Mouse (Mus musculus): Measurements from ENCODE around the gene Clpb. TPM values are rescaled to one million over a fixed set of nuclear protein-coding genes. Genes with fewer than 3 reads are reported as not detected.

The Clpb gene
- total RNA-seq, 1 experiment from 2014 or later, result 14.6 TPM

- ATAC-seq (replicated peaks; ENCODE audit: insufficient number of reproducible peaks, low FRiP score, low TSS enrichment, poor library complexity, severe bottlenecking), result no peak
Measured at GRCm38 (mm10) chr7:101834903-101835302, 171.5 kb downstream of the Clpb start.

GRCm38 (mm10) chr7:101835457-101836109 lies 172.2 kb downstream of the Clpb start:
- no peak for ATAC-seq (replicated peaks; ENCODE audit: insufficient number of reproducible peaks, low FRiP score, low TSS enrichment, poor library complexity, severe bottlenecking)

GRCm38 (mm10) chr7:101836271-101837153 lies 173.1 kb downstream of the Clpb start:
- ATAC-seq (replicated peaks; ENCODE audit: insufficient number of reproducible peaks, low FRiP score, low TSS enrichment, poor library complexity, severe bottlenecking), result 0 out of 2 replicates have a peak, but pooled peaks have one; percentile 7

- 0 out of 2 replicates have a peak, but pooled peaks have one; percentile 2 for ATAC-seq (replicated peaks; ENCODE audit: insufficient number of reproducible peaks, low FRiP score, low TSS enrichment, poor library complexity, severe bottlenecking)
Measured at GRCm38 (mm10) chr7:101837154-101837605, 173.7 kb downstream of the Clpb start.

- ATAC-seq (replicated peaks; ENCODE audit: insufficient number of reproducible peaks, low FRiP score, low TSS enrichment, poor library complexity, severe bottlenecking), result peak; percentile 31; the same call in 1 of the 2 replicates
Measured at GRCm38 (mm10) chr7:101837606-101838471, 174.4 kb downstream of the Clpb start, which contains the start of gene Inppl1. Gene Inppl1, minus strand, starts transcription at chr7:101838229.

GRCm38 (mm10) chr7:101844186-101844585 lies 180.8 kb downstream of the Clpb start:
- no peak for ATAC-seq (replicated peaks; ENCODE audit: insufficient number of reproducible peaks, low FRiP score, low TSS enrichment, poor library complexity, severe bottlenecking)

Other genes starting within 250 kb of the Clpb start
- gene Pde2a, start 241.9 kb upstream of the Clpb start, total RNA-seq (2017), result 13.4 to 111 TPM (median 54.4 TPM) in 3 replicates
- gene Art2b, start 78.0 kb upstream of the Clpb start, total RNA-seq (2017), result 1.6 to 4.2 TPM in 2 of 3 replicates, not detected in the other
- gene Phox2a, start 154.7 kb downstream of the Clpb start, total RNA-seq (2017), result not detected in 3 replicates
- 20.6 to 58.3 TPM (median 31.0 TPM) in 3 replicates for gene Inppl1, start 174.6 kb downstream of the Clpb start, total RNA-seq (2017)
- not detected in 3 replicates for gene Folr2, start 193.6 kb downstream of the Clpb start, total RNA-seq (2017)
- 42.5 to 46.2 TPM (median 43.1 TPM) in 3 replicates for gene Anapc15, start 200.1 kb downstream of the Clpb start, total RNA-seq (2017)
- not detected in 3 replicates for gene Folr1, start 207.2 kb downstream of the Clpb start, total RNA-seq (2017)
- gene Lamtor1, start 242.3 kb downstream of the Clpb start, total RNA-seq (2017), result 72.2 to 74.2 TPM (median 73.7 TPM) in 3 replicates
- gene Tomt, start 242.7 kb downstream of the Clpb start, total RNA-seq (2017), result 0.68 to 0.96 TPM in 2 of 3 replicates, not detected in the other

All from monocyte, adult 5-6 weeks (primary cell).